Mouse (Mus musculus) stomach, embryonic 16.5 days (tissue): ENCODE results near the gene Cmtr1. TPM values are rescaled to one million over a fixed set of nuclear protein-coding genes. Genes with fewer than 3 reads are reported as not detected.

ENCODE experiments used
- polyA plus RNA-seq: library from polyadenylated mRNA; unstranded; fragments of >200 nt; fragmentation: Nextera tagmentation; extraction: Ambion mirVana; gene quantifications from 2 replicates; pipeline ENCODE4 v1.2.1, GENCODE M21; 2015

Cmtr1 gene
- polyA plus RNA-seq, 1 experiment from 2014 or later = 102 TPM

Other genes starting within 250 kb of the Cmtr1 start
- 11.8 and 13.5 TPM in 2 replicates for gene Pim1, start 169.8 kb upstream of the Cmtr1 start, polyA plus RNA-seq
- gene Gm17657, start 111.0 kb upstream of the Cmtr1 start, polyA plus RNA-seq = not detected in 2 replicates
- gene Tbc1d22b, start 110.8 kb upstream of the Cmtr1 start, polyA plus RNA-seq = 10.9 and 12.2 TPM in 2 replicates
- gene Tmem217, start 108.2 kb upstream of the Cmtr1 start, polyA plus RNA-seq = 0.61 and 0.65 TPM in 2 replicates
- 55.5 and 63.7 TPM in 2 replicates for gene Rnf8, start 45.8 kb upstream of the Cmtr1 start, polyA plus RNA-seq
- gene Gm28043, start 45.7 kb upstream of the Cmtr1 start, polyA plus RNA-seq = 2.7 and 3.1 TPM in 2 replicates
- 11.0 and 14.5 TPM in 2 replicates for gene Ccdc167, start 56.4 kb downstream of the Cmtr1 start, polyA plus RNA-seq